Mouse (Mus musculus) intestine, postnatal 0 days (tissue): ENCODE measurements around the gene Gramd1b. TPM values are rescaled to one million over a fixed set of nuclear protein-coding genes. Genes with fewer than 3 reads are reported as not detected.

Experiments
- ATAC-seq: fragments of 200-750 bp; cut with Nextera tagmentation; 2 replicates; pipeline ENCODE4 v1.8.0; 2017; ENCODE audit warnings: mild to moderate bottlenecking, moderate TSS enrichment, moderate library complexity
- H3K27ac ChIP-seq: fragments of 300-500 bp; sonication (generic); 2 replicates; pipeline ENCODE4 v1.5.1; 2014; ENCODE audit warnings: mild to moderate bottlenecking, low read depth, low read length, moderate library complexity
- H3K27me3 ChIP-seq: fragments of 300-500 bp; sonication (generic); replicated peaks from 2 replicates; pipeline ENCODE4 v1.6.1; 2014; ENCODE audit warnings: low read length, mixed read lengths; ENCODE audit not compliant: control insufficient read depth, insufficient read depth
- H3K36me3 ChIP-seq: fragments of 300-500 bp; sonication (generic); 2 replicates; pipeline ENCODE4 v1.6.1; 2014; ENCODE audit warnings: mild to moderate bottlenecking, moderate library complexity; ENCODE audit not compliant: control insufficient read depth, insufficient read depth
- H3K4me1 ChIP-seq: fragments of 300-500 bp; sonication (generic); replicated peaks from 2 replicates; pipeline ENCODE4 v1.6.1; 2014; ENCODE audit warnings: antibody characterized with exemption, low read length, mixed read lengths; ENCODE audit not compliant: control insufficient read depth, insufficient read depth
- H3K4me2 ChIP-seq: fragments of 300-500 bp; sonication (generic); replicated peaks from 2 replicates; pipeline ENCODE4 v1.6.1; 2014; ENCODE audit warnings: low read depth, mild to moderate bottlenecking, moderate library complexity
- H3K4me3 ChIP-seq: fragments of 300-500 bp; sonication (generic); 2 replicates; pipeline ENCODE4 v1.5.1; 2014; ENCODE audit warnings: low read depth, low read length
- H3K9ac ChIP-seq: fragments of 300-500 bp; sonication (generic); 2 replicates; pipeline ENCODE4 v1.6.1; 2014; ENCODE audit warnings: mild to moderate bottlenecking, low read depth, low read length
- H3K9me3 ChIP-seq: fragments of 300-500 bp; sonication (generic); 2 replicates; pipeline ENCODE4 v1.6.1; 2016; ENCODE audit warnings: mixed run types; ENCODE audit not compliant: control insufficient read depth
- CTCF ChIP-seq: sonication (generic); IDR thresholded peaks from 2 replicates; pipeline ENCODE4 v1.5.1; 2016; ENCODE audit warnings: low read depth, mild to moderate bottlenecking, control low read depth, antibody characterized with exemption, moderate library complexity
- WGBS: fragments of 180-500 bp; shearing (Covaris S2); extraction: QIAGEN DNeasy Blood & Tissue Kit; methylation state at CpG from one replicate; pipeline ENCODE4 v1.1.7; 2014; 5-methylcytosine and 5-hydroxymethylcytosine counted together
- polyA plus RNA-seq: library from polyadenylated mRNA; unstranded; fragments of >200 nt; fragmentation: Nextera tagmentation; extraction: Ambion mirVana; gene quantifications from 2 replicates; pipeline ENCODE4 v1.2.1, GENCODE M21; 2015

Gramd1b gene
- polyA plus RNA-seq, 1 experiment from 2014 or later, result 15.2 TPM

- Histone ChIP-seq H3K27ac (no peak overlapping the region), H3K36me3 (no peaks in the 10 kb centered on the region), H3K9me3 (no peaks in the 10 kb centered on the region), H3K27me3 (no peaks in the 10 kb centered on the region), H3K4me1 (no peaks in the 10 kb centered on the region), H3K4me2 (no peak overlapping the region), H3K9ac (no peak overlapping the region), H3K4me3 (no peak overlapping the region)
- no peak for ATAC-seq
- WGBS, result 78% methylated on average over 6 of the region's 6 CpGs
- no peak for TF ChIP-seq CTCF
Observed at GRCm38 (mm10) chr9:40361970-40362369, 169.2 kb downstream of the Gramd1b start.

GRCm38 (mm10) chr9:40358408-40358896 is 172.7 kb downstream of the Gramd1b start:
- no peak for TF ChIP-seq CTCF
- no peak for ATAC-seq
- WGBS, result 72% methylated on average over 8 of the region's 8 CpGs

GRCm38 (mm10) chr9:40356768-40357446 is 174.3 kb downstream of the Gramd1b start:
- Histone ChIP-seq H3K27me3 (no peaks in the 10 kb centered on the region), H3K27ac (no peak overlapping the region), H3K4me3 (no peak overlapping the region), H3K4me2 (no peak overlapping the region), H3K9me3 (no peaks in the 10 kb centered on the region), H3K36me3 (no peaks in the 10 kb centered on the region), H3K4me1 (no peaks in the 10 kb centered on the region), H3K9ac (no peak overlapping the region)
- 96% methylated on average over 4 of the region's 4 CpGs for WGBS
- no peak for TF ChIP-seq CTCF
- no peak for ATAC-seq

More at GRCm38 (mm10) chr9:40358408-40358896, 172.7 kb downstream of the Gramd1b start:
- Histone ChIP-seq H3K9ac (no peak overlapping the region), H3K27me3 (no peaks in the 10 kb centered on the region), H3K4me3 (no peak overlapping the region), H3K36me3 (no peaks in the 10 kb centered on the region), H3K4me2 (no peak overlapping the region), H3K27ac (no peak overlapping the region), H3K9me3 (no peaks in the 10 kb centered on the region), H3K4me1 (no peaks in the 10 kb centered on the region)

- WGBS, result 87% methylated on average over 5 of the region's 5 CpGs
- Histone ChIP-seq H3K9me3 (no peaks in the 10 kb centered on the region), H3K4me2 (no peak overlapping the region), H3K4me3 (no peak overlapping the region), H3K4me1 (no peaks in the 10 kb centered on the region), H3K27ac (no peak overlapping the region), H3K27me3 (no peaks in the 10 kb centered on the region), H3K9ac (no peak overlapping the region), H3K36me3 (no peaks in the 10 kb centered on the region)
- ATAC-seq, result no peak
- TF ChIP-seq CTCF, result no peak
Observed at GRCm38 (mm10) chr9:40356368-40356767, 174.8 kb downstream of the Gramd1b start.

- Histone ChIP-seq H3K4me1 (no peaks in the 10 kb centered on the region), H3K36me3 (no peaks in the 10 kb centered on the region), H3K9me3 (no peaks in the 10 kb centered on the region), H3K27ac (no peak overlapping the region), H3K27me3 (no peaks in the 10 kb centered on the region), H3K4me3 (no peak overlapping the region), H3K9ac (no peak overlapping the region), H3K4me2 (no peak overlapping the region)
- ATAC-seq, result no peak
- 91% methylated on average over 8 of the region's 8 CpGs for WGBS
- TF ChIP-seq CTCF, result no peak
Observed at GRCm38 (mm10) chr9:40355406-40355805, 175.8 kb downstream of the Gramd1b start.

GRCm38 (mm10) chr9:40353596-40353995 is 177.6 kb downstream of the Gramd1b start:
- Histone ChIP-seq H3K27me3 (no peaks in the 10 kb centered on the region), H3K27ac (no peak overlapping the region), H3K9ac (no peak overlapping the region), H3K4me3 (no peak overlapping the region), H3K9me3 (no peaks in the 10 kb centered on the region), H3K4me1 (no peaks in the 10 kb centered on the region), H3K36me3 (no peaks in the 10 kb centered on the region), H3K4me2 (no peak overlapping the region)
- WGBS, result 85% methylated on average over 6 of the region's 6 CpGs
- no peak for ATAC-seq
- TF ChIP-seq CTCF, result no peak
